Mouse (Mus musculus): Measurements from ENCODE around the gene Tmem201.
A peak's percentile ranks its signal among the peaks of the same experiment; 100 is the strongest.
"Not testable (repeated sequence)": the region's sequence is repeated elsewhere in the genome, so short reads cannot be mapped to it uniquely, and the experiment has no call there.

Tmem201 gene

DNA sequence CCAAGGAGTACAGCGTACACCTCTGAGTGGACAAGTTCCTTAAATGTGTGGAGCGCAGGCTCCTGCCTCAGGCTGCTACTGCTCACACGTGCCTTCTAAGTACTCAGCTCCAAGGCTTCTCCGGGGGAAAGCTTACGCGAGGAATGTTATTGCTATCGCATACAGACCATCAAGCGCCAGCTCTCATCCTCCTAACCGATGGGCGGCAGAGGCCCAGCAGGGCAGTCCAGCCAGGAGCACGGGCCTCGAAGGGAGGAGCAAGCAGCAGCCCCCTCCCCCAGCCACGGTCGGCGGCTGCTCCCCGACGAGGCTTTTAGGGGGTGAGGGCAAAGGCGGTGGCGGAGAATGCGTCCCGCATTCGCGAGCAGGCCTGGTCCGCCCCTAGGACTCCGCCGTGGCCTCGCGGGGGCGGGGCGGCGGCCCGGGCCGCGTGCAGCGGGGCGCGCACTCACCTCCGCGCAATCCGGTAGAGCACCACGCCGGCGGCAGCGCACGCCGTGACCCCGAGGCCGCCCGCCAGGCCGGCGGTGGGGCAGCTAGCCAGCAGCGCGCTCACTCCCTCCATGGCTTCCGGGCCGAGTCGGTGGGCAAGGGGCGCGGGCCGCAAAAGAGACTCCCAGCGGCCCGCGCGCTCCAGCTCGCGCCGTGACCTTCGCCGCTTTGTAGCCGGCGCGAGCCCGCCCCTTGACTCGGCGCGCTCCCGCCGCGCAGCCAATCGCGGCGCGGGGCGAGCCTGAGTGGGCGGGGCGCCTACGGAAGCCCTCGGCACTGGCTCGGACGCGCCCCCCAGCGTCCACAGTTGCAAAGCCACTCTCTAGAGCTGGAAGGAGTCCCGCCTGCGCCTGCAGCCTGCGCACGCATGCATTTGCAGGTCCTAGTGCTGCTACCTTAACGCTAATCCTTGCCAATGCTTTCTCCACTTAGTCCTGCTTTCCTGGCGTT lies at the start of gene Tmem201:
Tmem201 (minus strand) TSS at position 662 of the 942 bp plus-strand sequence.
- DNase-seq, result peak; percentile 96 to 97

DNA sequence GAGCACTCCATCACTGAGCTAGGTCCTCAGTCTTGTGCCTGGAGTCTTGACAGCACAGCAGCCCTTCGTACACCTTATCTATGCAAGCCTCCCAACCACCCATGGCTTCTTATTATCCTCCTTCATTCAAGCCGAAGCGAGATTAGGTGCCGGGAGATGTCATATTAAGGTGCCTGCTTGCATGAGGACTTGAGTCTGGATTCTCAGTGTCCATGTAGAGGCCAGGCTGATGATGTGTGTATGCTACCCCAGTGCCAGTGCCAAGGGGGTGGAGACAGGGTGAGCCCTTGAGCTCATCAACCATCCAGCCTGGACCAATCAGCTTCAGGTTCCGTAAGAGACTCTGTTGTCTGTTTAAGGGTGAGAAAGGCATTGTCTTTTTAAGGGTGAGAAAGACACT lies 47.1 kb upstream of the Tmem201 start:
- no peak for DNase-seq

- DNase-seq, result no peak
Measured at GRCm38 (mm10) chr4:149784371-149784770, 46.5 kb upstream of the Tmem201 start.

GRCm38 (mm10) chr4:149782975-149783374 lies 45.1 kb upstream of the Tmem201 start:
- no peak for DNase-seq

DNA sequence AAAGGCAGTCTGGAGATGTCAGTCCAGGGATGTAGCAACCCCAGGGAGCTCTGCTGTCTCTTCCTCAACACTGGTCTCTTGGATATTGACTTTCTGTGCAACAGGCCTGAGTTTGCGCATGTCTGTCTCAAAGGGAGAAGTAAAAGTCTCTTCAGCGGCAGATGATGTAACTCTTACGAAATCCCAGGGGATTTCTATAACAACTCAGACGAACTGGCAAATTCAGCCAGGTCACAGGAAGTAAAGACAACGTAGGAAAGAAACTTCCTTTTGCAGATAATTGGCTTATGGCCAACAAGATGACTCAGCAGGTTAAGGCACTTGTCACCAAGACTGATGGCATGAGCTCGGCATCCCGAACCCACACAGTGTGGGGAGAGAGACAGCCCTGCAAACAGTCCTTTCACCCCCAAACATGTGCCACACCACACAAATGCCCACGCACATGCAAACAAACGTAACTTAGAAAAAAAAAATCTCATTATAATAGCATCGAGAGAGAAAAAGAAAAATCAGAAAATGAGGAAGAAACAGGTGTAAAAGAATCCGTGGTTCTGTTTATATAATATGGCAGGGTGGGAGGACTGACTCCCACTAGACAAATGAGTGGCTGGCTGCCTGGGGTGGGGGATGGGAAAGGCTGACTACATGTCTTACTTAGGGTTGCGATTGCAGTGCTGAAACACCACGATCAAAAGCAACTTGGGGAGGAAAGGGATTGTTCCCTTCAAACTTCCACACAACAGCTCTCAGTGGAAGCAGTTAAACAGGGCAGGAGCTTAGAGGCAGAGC lies 42.9 kb upstream of the Tmem201 start:
- DNase-seq, result peak; percentile 58 to 61

- no peak for DNase-seq
Measured at GRCm38 (mm10) chr4:149779966-149780365, 42.1 kb upstream of the Tmem201 start.

DNA sequence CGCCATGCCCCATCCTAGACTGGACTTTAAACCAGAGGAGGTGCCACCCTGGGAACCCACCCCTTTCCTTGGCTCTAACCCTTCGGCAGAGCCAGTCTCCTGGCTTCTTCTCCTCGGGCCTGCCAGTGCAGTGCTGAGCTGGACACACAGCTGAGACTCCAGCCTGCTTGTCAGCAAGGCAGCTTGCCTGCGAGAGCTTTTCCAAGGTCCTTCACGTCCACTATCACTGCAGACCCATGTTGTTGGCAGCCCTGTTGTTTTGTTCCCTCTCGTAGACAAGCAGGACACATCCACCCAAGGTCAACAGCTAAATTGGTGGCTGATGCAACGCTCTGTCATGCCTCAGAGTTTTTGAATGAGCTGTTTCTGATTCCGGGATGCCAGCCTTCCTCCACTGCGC lies 39.3 kb upstream of the Tmem201 start:
- DNase-seq, result no peak

DNA sequence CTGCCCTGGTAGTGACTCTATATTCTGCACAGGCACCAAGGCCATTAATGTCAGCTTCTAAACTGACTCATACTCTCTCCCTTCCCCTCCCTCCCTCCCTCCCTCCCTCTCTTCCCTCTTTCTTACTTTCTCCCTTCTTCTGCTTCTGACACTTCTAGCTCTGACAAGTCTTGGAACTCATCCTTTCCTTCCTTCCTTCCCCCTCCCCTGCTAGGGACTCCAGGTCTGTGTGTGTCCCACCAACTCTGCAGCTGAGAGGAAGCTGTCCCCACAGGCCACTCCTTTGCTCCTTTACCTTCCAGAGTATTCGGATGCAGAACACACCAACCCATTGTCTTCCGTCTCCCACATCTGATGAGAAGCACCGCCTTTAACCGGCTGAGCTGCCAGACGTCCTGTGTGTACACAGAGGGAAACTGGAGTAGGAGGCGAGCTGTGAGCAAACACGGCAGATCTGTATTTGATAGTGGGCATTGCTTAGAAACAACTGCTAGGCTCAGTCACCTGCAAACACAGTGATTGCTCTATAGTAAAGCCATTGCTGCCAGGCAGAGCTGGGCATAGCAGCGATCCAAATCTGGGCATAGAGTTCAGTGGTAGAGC lies 38.0 kb upstream of the Tmem201 start:
- no peak for DNase-seq

DNA sequence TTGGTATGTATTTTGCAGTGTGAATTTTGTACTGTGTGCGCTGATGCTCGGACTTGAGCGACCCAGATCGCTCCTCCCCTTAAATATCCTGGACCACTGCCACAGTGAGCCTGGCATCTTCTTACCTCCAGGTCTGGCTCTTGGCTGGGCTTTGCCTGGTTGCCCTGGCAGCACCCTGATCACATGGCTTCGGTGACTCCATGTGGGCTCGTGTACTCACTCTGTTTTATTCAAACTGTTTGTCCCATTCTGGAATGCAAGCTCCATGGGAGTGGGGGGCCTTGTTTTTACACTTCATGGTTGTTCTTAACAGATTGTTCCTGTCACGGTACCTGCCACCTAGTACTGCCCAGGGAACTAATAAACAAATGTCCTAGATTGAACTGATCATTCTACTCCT lies 37.5 kb upstream of the Tmem201 start:
- DNase-seq, result no peak

DNA sequence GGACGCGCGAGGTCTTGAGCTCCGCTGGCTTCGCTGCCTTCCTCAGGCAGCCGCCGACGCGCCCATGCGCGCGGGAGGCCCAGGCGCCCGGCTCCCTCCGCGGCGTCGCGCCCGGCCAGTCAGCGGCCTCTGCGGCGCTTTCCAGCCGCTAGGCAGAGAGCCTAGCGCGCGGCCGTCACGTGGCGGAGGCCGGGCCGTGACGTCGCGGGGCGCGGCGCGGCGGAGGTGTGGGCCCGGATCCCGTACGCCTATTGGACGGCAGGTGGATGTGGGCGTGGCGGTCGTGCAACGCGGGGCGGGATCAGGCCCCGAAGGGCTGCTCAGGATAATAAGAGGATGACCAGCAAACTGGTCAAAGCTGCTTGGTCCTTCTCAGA lies 36.2 kb upstream of the Tmem201 start, which contains the start of gene Slc25a33:
Slc25a33 (minus strand) TSS at position 184 of the 377 bp plus-strand sequence.
- DNase-seq, result peak; percentile 96 to 97

DNA sequence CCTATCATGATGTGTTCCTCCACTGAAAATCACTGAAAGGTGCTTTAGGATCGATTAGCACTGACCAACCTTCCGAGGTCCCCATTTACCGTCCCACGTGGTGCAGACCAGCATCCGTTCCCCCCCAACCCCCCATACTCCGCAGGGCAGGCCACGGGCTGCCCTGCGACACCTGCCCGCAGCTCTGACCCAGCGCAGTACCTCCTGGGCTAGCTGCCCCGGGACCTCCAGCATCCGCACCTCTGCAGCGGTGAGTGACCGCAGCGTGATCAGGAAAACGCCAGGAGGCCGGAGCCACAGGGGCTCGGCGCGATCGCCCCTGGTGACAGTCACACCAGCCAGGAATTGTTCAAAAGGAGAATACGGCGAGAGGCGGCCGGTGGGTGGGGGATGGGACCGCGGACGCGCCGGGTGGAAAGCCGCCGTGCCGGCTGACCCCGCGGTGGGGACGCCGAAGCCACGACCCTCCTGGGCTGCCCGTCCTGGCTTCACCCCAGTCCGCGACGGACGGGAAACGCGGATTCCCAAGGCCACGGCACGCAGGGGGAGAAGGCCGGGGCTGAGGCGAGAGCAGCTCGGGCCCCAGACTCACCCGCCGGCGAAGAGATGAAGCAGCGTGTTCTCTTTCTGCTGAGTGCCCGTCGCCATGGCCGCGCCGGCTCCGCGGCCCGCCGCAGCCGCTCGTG lies 35.7 kb upstream of the Tmem201 start:
- no peak for DNase-seq

DNA sequence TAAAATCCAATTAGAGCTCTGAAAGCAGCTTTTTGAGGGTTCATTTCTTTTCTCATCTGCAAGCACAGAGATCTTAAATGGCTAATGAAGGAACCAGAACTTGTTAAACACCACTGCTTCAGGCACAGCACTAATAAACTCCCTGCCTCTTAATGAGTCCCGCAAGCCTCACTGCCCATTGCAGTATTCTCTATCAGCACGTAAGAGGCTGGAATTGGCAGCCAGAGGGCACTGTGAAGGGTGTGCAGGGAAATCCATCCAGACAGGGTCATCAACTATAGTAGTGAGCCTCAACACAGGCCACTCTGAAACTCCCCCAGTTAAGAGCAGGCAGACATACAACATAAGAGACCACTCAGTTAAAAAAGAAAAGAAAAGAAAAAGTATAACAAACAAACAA lies 34.5 kb upstream of the Tmem201 start:
- DNase-seq, result no peak

- no peak for DNase-seq
Measured at GRCm38 (mm10) chr4:149765201-149765600, 27.4 kb upstream of the Tmem201 start.

- no peak for DNase-seq
Measured at GRCm38 (mm10) chr4:149763335-149763734, 25.5 kb upstream of the Tmem201 start.

GRCm38 (mm10) chr4:149759517-149759916 lies 21.7 kb upstream of the Tmem201 start:
- no peak for DNase-seq

GRCm38 (mm10) chr4:149758423-149758822 lies 20.6 kb upstream of the Tmem201 start:
- DNase-seq, result no peak

GRCm38 (mm10) chr4:149756546-149756945 lies 18.7 kb upstream of the Tmem201 start:
- not testable (repeated sequence) for DNase-seq

GRCm38 (mm10) chr4:149752836-149753235 lies 15.0 kb upstream of the Tmem201 start:
- no peak for DNase-seq

DNA sequence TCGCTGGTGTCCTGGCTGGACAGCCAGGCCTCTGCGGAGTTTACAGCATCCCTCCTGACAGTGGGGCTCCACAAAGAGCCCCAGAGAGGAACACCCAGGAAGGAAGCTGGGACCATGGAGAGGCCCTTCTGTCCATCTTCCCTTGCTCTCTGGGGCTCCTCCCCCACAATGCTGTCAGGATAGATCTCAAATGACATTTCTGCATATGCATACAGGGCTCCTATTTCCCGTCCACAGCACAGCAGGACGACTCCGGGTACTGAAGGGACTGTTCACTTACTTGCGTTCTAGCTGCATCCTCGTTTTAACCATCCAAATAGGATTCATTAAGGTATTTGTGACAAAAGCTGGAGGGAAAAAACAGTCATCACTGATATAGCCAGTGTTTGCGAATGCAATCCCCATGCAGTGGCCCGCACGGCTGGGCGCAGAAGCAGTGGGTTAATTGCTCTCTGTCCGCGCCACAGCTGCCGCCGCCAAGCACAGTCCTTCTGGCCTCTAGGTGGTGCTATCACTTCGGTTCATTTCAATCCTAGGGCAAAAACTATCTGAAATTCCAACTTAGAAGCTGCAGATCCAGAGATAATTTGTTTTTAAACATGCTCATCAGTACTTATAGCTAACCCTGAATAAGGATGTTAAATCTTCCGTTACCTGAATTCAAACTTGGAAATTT lies 14.4 kb upstream of the Tmem201 start:
- DNase-seq, result peak; percentile 53 to 55

GRCm38 (mm10) chr4:149750671-149751070 lies 12.8 kb upstream of the Tmem201 start:
- DNase-seq, result no peak

DNA sequence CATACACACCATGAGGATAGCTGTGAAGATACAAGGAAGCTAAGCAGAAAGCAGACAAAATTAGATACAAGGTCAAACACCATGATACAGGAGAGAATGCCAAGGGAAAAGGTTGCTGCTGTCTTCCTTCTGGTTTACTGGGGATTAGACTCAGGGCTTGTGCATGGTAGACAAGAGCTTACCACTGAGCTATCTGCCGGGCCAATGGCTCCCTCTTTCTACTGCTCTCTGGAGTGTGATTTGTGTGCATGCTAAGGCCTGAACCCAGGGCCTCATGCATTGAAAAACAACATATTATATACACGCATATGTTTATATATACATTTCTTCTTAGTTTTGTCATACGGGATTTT lies 11.8 kb upstream of the Tmem201 start:
- DNase-seq, result not testable (repeated sequence)

DNA sequence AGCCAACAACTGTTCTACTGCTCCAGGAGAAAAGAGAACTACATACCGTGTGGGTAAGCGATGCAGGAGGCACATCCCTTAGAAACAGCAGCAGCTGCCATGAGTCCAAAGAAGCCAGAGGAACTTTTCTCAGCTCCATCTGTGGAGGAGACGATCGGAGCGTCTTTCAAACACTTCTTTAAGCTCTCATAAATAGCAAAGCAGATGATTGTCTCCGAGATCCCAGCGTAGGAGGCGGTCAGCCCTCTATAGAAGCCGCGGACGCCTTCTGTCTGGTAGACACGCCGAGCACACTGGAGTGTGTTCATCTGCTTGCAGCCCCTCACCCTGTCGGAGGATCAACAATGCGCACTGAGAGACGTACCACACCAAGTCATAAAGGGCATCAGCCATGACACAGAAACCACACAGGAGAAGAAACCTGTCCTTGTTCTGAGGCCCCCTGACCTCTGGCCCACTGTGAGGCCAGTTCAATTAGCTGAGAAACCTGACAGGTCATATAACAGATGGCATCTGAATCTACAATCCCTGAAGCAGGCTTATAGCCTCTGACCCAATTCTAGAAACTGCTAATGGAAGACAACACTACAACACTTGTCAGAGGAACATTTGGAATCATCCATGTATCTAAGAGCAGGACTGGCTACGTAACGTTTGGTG lies 11.3 kb upstream of the Tmem201 start:
- no peak for DNase-seq
